Mouse (Mus musculus): ENCODE data around the gene Oosp2.

Oosp2 gene

GRCm38 (mm10) chr19:11660459-11660858 is at the start of gene Oosp2:
Oosp2 (minus strand) TSS chr19:11660559.
- no peak for DNase-seq (ENCODE audit: low read depth, low spot score)

GRCm38 (mm10) chr19:11698342-11698741 is 38.0 kb upstream of the Oosp2 start:
- DNase-seq (ENCODE audit: low read depth, low spot score) = no peak

DNA sequence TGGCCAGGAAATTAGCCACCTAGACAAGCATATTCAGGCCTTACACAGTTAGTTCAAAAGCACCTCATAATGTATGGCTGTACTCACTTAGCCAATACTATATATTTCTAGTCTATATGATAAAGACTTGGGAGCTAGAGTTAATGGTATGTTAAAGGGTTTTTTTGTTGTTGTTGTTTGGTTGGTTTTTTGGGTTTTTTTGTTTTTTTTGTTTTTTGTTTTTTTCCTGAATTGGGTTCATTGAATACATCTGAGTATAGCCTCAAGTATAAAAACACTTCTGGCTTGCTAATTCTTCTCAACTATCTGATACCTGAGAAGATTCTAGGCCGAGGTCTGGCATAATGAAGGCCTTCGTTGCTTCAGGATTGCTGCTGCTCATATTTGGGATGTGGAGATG is 36.4 kb upstream of the Oosp2 start, which contains the start of gene Oosp3:
Oosp3 (plus strand) TSS at position 301 of the 400 bp plus-strand sequence.
- DNase-seq (ENCODE audit: low read depth, low spot score) = no peak

- DNase-seq (ENCODE audit: low read depth, low spot score) = no peak
Observed at GRCm38 (mm10) chr19:11691454-11691853, 31.1 kb upstream of the Oosp2 start.

- DNase-seq (ENCODE audit: low read depth, low spot score) = no peak
Observed at GRCm38 (mm10) chr19:11690839-11691238, 30.5 kb upstream of the Oosp2 start, which contains the start of gene Oosp1. Oosp1 (minus strand) TSS chr19:11691150.

DNA sequence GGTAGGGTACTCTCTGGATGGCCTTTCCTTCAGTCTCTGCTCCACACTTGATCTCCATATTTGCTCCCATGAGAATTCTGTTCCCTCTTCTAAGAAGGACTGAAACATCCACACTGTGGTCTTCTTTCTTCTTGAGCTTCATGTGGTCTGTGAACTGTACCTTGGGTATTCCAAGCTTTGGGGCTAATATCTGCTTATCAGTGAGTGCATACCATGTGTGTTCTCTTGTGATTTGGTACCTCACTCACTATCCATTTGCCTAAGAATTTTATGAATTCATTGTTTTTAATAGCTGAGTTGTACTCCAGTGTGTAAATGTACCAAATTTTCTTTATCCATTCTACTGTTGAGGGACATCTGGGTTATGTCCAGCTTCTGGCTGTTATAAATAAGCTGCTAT is 1.2 kb upstream of the Oosp2 start:
- DNase-seq (ENCODE audit: low read depth, low spot score) = no peak

GRCm38 (mm10) chr19:11659142-11659541 is 1.2 kb downstream of the Oosp2 start:
- DNase-seq (ENCODE audit: low read depth, low spot score) = no peak

DNA sequence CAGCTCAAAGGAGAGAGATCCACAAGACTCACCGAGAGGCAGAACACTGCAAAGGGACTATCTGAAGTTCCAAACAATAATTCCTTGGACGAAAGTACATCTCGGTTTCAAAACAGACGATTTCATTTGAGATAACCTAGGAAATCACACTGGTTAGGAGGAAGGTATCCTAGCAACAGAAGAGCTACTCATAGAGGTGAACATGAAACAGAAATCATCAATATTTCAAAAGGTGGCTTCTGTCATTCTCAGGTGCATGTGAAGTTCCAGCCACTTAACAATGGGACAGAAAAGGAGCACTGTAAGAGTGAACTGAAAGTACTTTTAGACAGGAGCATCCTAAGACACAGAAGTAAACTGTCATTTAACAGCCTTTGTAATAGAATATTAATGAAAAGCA is 10.8 kb downstream of the Oosp2 start:
- DNase-seq (ENCODE audit: low read depth, low spot score) = no peak

GRCm38 (mm10) chr19:11646166-11646565 is 14.2 kb downstream of the Oosp2 start:
- no peak for DNase-seq (ENCODE audit: low read depth, low spot score)

DNA sequence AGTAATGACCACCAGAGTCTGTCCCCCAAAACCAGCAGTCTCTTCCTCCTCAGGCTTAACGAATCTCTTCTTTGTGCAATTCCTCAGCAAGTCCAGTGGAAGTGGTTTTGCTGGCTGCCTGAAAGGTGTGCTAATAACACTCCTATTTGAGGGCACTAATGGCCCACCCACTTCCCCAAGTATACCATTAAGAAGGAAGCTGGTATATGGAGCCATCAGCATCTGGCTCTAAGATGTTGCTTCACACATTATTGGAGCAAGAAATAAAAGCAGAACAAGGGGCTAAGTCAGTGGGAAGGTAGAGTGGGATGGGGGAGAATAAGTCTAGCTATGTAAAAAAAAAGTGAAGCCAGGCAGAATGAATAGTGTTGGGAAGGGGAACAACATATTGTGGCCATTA is 19.6 kb downstream of the Oosp2 start, which contains the start of gene Ms4a3:
Ms4a3 (minus strand) TSS at position 120 of the 400 bp plus-strand sequence.
- DNase-seq (ENCODE audit: low read depth, low spot score) = no peak

GRCm38 (mm10) chr19:11639038-11639437 is 21.3 kb downstream of the Oosp2 start:
- no peak for DNase-seq (ENCODE audit: low read depth, low spot score)

DNA sequence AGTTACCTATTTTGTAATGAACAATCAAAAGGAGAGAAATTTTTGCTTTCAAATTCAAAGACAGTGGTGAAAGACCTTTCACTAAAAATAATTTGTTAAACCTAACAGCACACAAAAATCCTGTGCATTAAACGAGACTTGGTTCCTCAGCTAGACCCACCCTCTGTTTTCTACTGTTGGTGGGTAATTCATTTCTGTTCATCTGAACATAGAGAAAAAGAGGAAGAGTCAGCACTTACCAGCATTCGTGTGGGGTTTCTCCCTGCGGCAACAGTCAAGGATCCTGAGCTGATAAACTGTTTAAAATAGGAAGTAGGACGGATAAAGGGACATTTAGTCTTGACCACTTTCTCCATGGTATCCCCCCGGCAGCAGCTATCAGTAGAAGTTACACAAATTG is 24.8 kb downstream of the Oosp2 start:
- DNase-seq (ENCODE audit: low read depth, low spot score) = no peak

DNA sequence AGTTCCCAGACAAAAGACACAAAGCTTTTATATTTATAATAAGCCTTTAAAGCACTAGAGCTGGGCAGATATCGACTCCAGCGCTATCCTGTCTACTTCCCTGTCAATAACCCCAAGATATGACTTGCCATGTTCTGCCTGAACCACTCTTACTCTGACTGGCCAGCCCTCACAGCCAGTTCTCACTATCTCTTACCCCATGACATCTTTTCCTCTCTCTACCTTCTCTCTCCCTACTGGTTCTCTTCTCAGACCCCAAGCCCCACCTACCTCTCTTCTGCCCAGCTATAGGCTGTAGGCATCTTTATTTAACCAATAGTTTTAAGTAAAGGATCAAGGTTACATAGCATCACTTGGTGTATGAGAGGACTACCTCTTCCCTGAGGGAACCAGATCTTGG is 26.0 kb downstream of the Oosp2 start:
- no peak for DNase-seq (ENCODE audit: low read depth, low spot score)

- DNase-seq (ENCODE audit: low read depth, low spot score) = no peak
Observed at GRCm38 (mm10) chr19:11633732-11634131, 26.6 kb downstream of the Oosp2 start.

- DNase-seq (ENCODE audit: low read depth, low spot score) = no peak
Observed at GRCm38 (mm10) chr19:11625231-11625630, 35.1 kb downstream of the Oosp2 start.

DNA sequence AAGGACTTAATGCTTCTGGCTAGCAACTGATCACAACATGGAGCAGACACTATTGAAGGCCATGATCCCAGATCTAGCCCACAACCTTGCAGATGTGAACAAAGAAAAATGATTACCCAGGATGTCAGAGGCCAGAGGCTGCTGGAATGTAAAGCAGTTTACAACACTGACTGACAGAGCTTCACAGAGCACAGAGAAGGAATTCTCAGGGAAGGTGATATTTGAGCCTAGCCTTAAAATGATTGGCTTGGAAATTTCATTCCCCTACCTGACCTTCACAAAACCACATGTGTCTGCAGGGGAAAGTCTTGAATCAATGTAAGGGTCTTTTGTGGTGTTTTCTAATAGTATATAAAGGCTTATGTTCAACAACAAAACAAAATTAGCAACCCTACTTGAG is 35.6 kb downstream of the Oosp2 start:
- DNase-seq (ENCODE audit: low read depth, low spot score) = no peak

GRCm38 (mm10) chr19:11623551-11623950 is 36.8 kb downstream of the Oosp2 start, which contains the start of gene Ms4a2:
Ms4a2 (minus strand) TSS chr19:11623719.
- DNase-seq (ENCODE audit: low read depth, low spot score) = no peak

GRCm38 (mm10) chr19:11617983-11618382 is 42.4 kb downstream of the Oosp2 start:
- DNase-seq (ENCODE audit: low read depth, low spot score) = no peak

- no peak for DNase-seq (ENCODE audit: low read depth, low spot score)
Observed at GRCm38 (mm10) chr19:11614805-11615204, 45.6 kb downstream of the Oosp2 start.

DNA sequence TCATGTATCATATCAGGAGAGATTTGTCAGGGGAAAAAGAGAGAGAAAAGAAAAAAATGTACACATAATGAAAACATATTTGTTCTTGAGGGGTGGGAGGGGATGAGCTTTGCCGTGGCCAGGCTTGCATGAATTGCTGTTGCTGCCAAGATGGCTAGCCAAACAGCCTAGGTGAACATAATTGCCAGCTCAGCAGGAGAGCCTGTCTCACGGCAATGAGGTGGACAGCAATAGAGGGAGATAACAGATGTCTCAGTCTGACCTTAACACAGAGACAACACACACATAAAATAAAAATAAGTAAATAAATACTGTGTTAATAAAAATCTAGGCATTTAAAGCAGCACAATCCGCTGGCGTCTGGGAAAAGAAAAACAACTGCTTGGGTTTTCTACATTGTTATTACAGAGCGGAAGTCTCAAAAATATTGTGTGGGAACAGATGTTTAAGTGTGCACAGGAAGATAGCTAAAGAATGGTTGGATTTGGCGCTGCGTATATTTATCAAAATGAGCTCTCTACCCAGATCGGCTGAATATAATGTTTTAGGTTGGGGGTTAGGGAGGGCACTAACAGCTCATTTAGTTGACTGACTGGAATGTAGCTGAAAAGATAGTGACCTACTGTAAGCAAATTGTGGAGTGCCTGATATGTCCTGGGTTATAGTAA is 46.4 kb downstream of the Oosp2 start:
- DNase-seq (ENCODE audit: low read depth, low spot score) = no peak

GRCm38 (mm10) chr19:11613084-11613483 is 47.3 kb downstream of the Oosp2 start:
- no peak for DNase-seq (ENCODE audit: low read depth, low spot score)

- DNase-seq (ENCODE audit: low read depth, low spot score) = no peak
Observed at GRCm38 (mm10) chr19:11612293-11612692, 48.1 kb downstream of the Oosp2 start.

DNA sequence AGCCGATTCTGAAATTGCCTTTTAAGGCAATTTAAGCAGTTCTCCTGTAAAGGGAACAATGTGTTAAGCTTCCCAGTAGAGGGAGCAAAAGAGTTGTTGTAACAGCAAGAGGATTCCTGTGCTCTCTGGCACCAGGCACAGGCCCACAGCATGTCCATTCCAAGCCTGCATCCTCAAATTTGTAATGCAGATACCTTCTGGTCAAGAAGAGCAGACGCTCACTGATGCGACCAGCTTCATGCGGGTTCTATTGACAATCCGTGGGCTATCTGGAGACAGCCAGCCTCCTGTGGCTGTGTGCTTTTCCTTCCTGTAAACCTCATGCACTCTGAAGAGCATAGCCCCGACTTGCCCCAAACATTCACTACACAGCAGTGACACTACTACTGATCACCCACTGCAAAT is 48.8 kb downstream of the Oosp2 start:
- DNase-seq (ENCODE audit: low read depth, low spot score) = peak; percentile 77

DNA sequence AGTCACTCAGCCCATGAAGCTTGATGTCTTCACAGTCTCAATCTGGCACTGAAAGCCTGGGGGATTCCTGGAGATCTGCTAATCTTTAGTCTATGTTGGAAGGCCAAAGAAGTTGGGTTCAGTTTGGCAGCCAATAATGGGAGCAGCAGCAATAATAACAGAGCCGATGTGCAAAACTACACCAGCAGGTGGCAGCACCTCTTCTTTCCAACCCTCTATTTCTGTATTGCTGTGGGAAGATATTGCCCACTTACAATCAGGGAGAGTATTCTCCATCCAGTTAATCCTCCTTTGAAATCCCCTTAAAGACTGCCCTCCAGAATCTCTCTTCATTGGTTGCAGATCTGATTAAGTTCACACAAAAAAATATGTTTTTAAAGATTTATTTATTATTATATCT is 52.2 kb downstream of the Oosp2 start:
- peak; percentile 52 for DNase-seq (ENCODE audit: low read depth, low spot score)

Data from ZHBTc4 (cell line).